Mouse (Mus musculus) liver, embryonic 15.5 days (tissue): ENCODE results near the gene Srsf11. TPM values are rescaled to one million over a fixed set of nuclear protein-coding genes. Genes with fewer than 3 reads are reported as not detected.

Experiments
- ATAC-seq: fragments of 200-750 bp; cut with Nextera tagmentation; 2 replicates; pipeline ENCODE4 v1.8.0; 2017; ENCODE audit warnings: moderate number of reproducible peaks, mild to moderate bottlenecking, moderate library complexity; ENCODE audit not compliant: insufficient read depth
- H3K27ac ChIP-seq: fragments of 300-500 bp; sonication (generic); replicated peaks from 2 replicates; pipeline ENCODE4 v1.5.1; 2015; ENCODE audit warnings: mild to moderate bottlenecking, inconsistent platforms
- H3K27me3 ChIP-seq: fragments of 300-500 bp; sonication (generic); 2 replicates; pipeline ENCODE4 v1.6.1; 2015; ENCODE audit warnings: mild to moderate bottlenecking, inconsistent platforms
- H3K36me3 ChIP-seq: fragments of 300-500 bp; sonication (generic); replicated peaks from 2 replicates; pipeline ENCODE4 v1.6.1; 2015; ENCODE audit warnings: moderate library complexity, mild to moderate bottlenecking, inconsistent platforms
- H3K4me1 ChIP-seq: fragments of 300-500 bp; sonication (generic); replicated peaks from 2 replicates; pipeline ENCODE4 v1.6.1; 2015; ENCODE audit warnings: inconsistent platforms
- H3K4me2 ChIP-seq: fragments of 300-500 bp; sonication (generic); 2 replicates; pipeline ENCODE4 v1.6.1; 2015; ENCODE audit warnings: moderate library complexity, mild to moderate bottlenecking, inconsistent platforms
- H3K4me3 ChIP-seq: fragments of 300-500 bp; sonication (generic); replicated peaks from 2 replicates; pipeline ENCODE4 v1.5.1; 2015; ENCODE audit warnings: mild to moderate bottlenecking, inconsistent platforms
- H3K9ac ChIP-seq: fragments of 300-500 bp; sonication (generic); 2 replicates; pipeline ENCODE4 v1.6.1; 2015; ENCODE audit warnings: moderate library complexity, mild to moderate bottlenecking, inconsistent platforms
- H3K9me3 ChIP-seq: fragments of 300-500 bp; sonication (generic); replicated peaks from 2 replicates; pipeline ENCODE4 v1.6.1; 2016; ENCODE audit warnings: inconsistent platforms
- WGBS: fragments of 180-500 bp; shearing (Covaris S2); methylation state at CpG from one replicate; pipeline ENCODE4 v1.1.7; 2015; ENCODE audit warnings: mixed read lengths; ENCODE audit not compliant: insufficient replicate concordance; 5-methylcytosine and 5-hydroxymethylcytosine counted together
- polyA plus RNA-seq: library from polyadenylated mRNA; unstranded; fragments of >200 nt; fragmentation: Nextera tagmentation; extraction: Ambion mirVana; gene quantifications from 2 replicates; pipeline ENCODE4 v1.2.1, GENCODE M21; 2015

Gene Srsf11
- polyA plus RNA-seq, 1 experiment from 2014 or later = 90.1 TPM

- peaks cover 29% of the 10 kb centered on the region for H3K36me3 ChIP-seq
- WGBS = 76% methylated on average over 2 of the region's 2 CpGs
- no peak overlapping the region for H3K9ac ChIP-seq
- H3K4me1 ChIP-seq = no peaks in the 10 kb centered on the region
- H3K27ac ChIP-seq = no peak overlapping the region
- no peaks in the 10 kb centered on the region for H3K9me3 ChIP-seq
- no peaks in the 10 kb centered on the region for H3K27me3 ChIP-seq
- H3K4me3 ChIP-seq = no peak overlapping the region
- H3K4me2 ChIP-seq = no peak overlapping the region
- no peak for ATAC-seq
Observed at GRCm38 (mm10) chr3:158049508-158049907, 13.1 kb upstream of the Srsf11 start.

GRCm38 (mm10) chr3:158040755-158041154, 4.3 kb upstream of the Srsf11 start:
- WGBS = 73% methylated on average over 2 of the region's 2 CpGs
- H3K36me3 ChIP-seq = no peaks in the 10 kb centered on the region
- peaks cover 8% of the 10 kb centered on the region for H3K4me1 ChIP-seq
- ATAC-seq = no peak
- H3K4me2 ChIP-seq = no peak overlapping the region
- no peak overlapping the region for H3K9ac ChIP-seq
- no peaks in the 10 kb centered on the region for H3K9me3 ChIP-seq
- H3K4me3 ChIP-seq = no peak overlapping the region
- no peak overlapping the region for H3K27ac ChIP-seq
- H3K27me3 ChIP-seq = no peaks in the 10 kb centered on the region

GRCm38 (mm10) chr3:158038106-158038505, 1.7 kb upstream of the Srsf11 start:
- Histone ChIP-seq H3K9me3 (no peaks in the 10 kb centered on the region), H3K27ac (no peak overlapping the region), H3K4me1 (peaks cover 18% of the 10 kb centered on the region), H3K27me3 (no peaks in the 10 kb centered on the region), H3K36me3 (no peaks in the 10 kb centered on the region), H3K9ac (no peak overlapping the region), H3K4me3 (peak overlapping the region; percentile 29; the same call in 1 of the 2 replicates), H3K4me2 (peak overlapping the region; percentile 76; the same call in 1 of the 2 replicates)
- 67% methylated on average over 3 of the region's 3 CpGs for WGBS
- no peak for ATAC-seq

GRCm38 (mm10) chr3:158035866-158036265, 573 bp downstream of the Srsf11 start:
- WGBS = under 1% methylated on average over 11 of the region's 11 CpGs
- H3K4me2 ChIP-seq = peak overlapping the region; percentile 76
- H3K36me3 ChIP-seq = no peaks in the 10 kb centered on the region
- peak overlapping the region; percentile 95 for H3K27ac ChIP-seq
- H3K9ac ChIP-seq = peak overlapping the region; percentile 83
- H3K27me3 ChIP-seq = no peaks in the 10 kb centered on the region
- peak overlapping the region; percentile 93 for H3K4me3 ChIP-seq
- H3K4me1 ChIP-seq = peaks cover 29% of the 10 kb centered on the region
- H3K9me3 ChIP-seq = no peaks in the 10 kb centered on the region
- no peak for ATAC-seq

- no peaks in the 10 kb centered on the region for H3K9me3 ChIP-seq
- H3K27me3 ChIP-seq = no peaks in the 10 kb centered on the region
- 8% methylated on average over 4 of the region's 4 CpGs for WGBS
- peak overlapping the region; percentile 77 for H3K4me2 ChIP-seq
- H3K4me3 ChIP-seq = peak overlapping the region; percentile 94
- peaks cover 38% of the 10 kb centered on the region for H3K4me1 ChIP-seq
- H3K36me3 ChIP-seq = peaks cover 5% of the 10 kb centered on the region; the same call in 1 of the 2 replicates
- ATAC-seq = no peak
- peak overlapping the region; percentile 100 for H3K27ac ChIP-seq
- H3K9ac ChIP-seq = peak overlapping the region; percentile 94
Observed at GRCm38 (mm10) chr3:158032106-158032505, 4.3 kb downstream of the Srsf11 start.

GRCm38 (mm10) chr3:158031371-158031925, 5.0 kb downstream of the Srsf11 start:
- Histone ChIP-seq H3K27ac (peak overlapping the region; percentile 100), H3K9me3 (no peaks in the 10 kb centered on the region), H3K4me2 (peak overlapping the region; percentile 77), H3K4me1 (peaks cover 38% of the 10 kb centered on the region), H3K4me3 (peak overlapping the region; percentile 94), H3K27me3 (no peaks in the 10 kb centered on the region), H3K36me3 (peaks cover 12% of the 10 kb centered on the region), H3K9ac (peak overlapping the region; percentile 94)
- WGBS = 0% methylated on average over 55 of the region's 61 CpGs
- peak; percentile 87 for ATAC-seq

- Histone ChIP-seq H3K9ac (no peak overlapping the region), H3K27ac (no peak overlapping the region), H3K4me1 (no peaks in the 10 kb centered on the region), H3K9me3 (no peaks in the 10 kb centered on the region), H3K4me2 (no peak overlapping the region), H3K36me3 (peaks cover 74% of the 10 kb centered on the region), H3K27me3 (no peaks in the 10 kb centered on the region), H3K4me3 (no peak overlapping the region)
- ATAC-seq = peak; percentile 12; the same call in 1 of the 2 replicates
- WGBS = 56% methylated on average over 1 of the region's 1 CpGs
Observed at GRCm38 (mm10) chr3:158009762-158010320, 26.6 kb downstream of the Srsf11 start.

GRCm38 (mm10) chr3:158008647-158009046, 27.8 kb downstream of the Srsf11 start:
- H3K36me3 ChIP-seq = peaks cover 72% of the 10 kb centered on the region
- 59% methylated on average over 1 of the region's 1 CpGs for WGBS
- no peak for ATAC-seq
- H3K4me1 ChIP-seq = no peaks in the 10 kb centered on the region
- no peak overlapping the region for H3K9ac ChIP-seq
- H3K9me3 ChIP-seq = no peaks in the 10 kb centered on the region
- no peak overlapping the region for H3K27ac ChIP-seq
- H3K4me2 ChIP-seq = no peak overlapping the region
- no peak overlapping the region for H3K4me3 ChIP-seq
- no peaks in the 10 kb centered on the region for H3K27me3 ChIP-seq

- ATAC-seq = no peak
- Histone ChIP-seq H3K9me3 (no peaks in the 10 kb centered on the region), H3K27me3 (no peaks in the 10 kb centered on the region), H3K4me3 (no peak overlapping the region), H3K27ac (no peak overlapping the region), H3K36me3 (peaks cover 41% of the 10 kb centered on the region), H3K4me2 (no peak overlapping the region), H3K4me1 (no peaks in the 10 kb centered on the region), H3K9ac (no peak overlapping the region)
- WGBS = 12% methylated on average over 1 of the region's 1 CpGs
Observed at GRCm38 (mm10) chr3:157998742-157999369, 37.6 kb downstream of the Srsf11 start.

GRCm38 (mm10) chr3:157995726-157996125, 40.7 kb downstream of the Srsf11 start:
- Histone ChIP-seq H3K9me3 (no peaks in the 10 kb centered on the region), H3K4me1 (no peaks in the 10 kb centered on the region), H3K36me3 (peaks cover 23% of the 10 kb centered on the region), H3K27me3 (no peaks in the 10 kb centered on the region), H3K4me3 (no peak overlapping the region), H3K4me2 (no peak overlapping the region), H3K9ac (no peak overlapping the region), H3K27ac (no peak overlapping the region)
- WGBS = 75% methylated on average over 2 of the region's 2 CpGs
- no peak for ATAC-seq

- Histone ChIP-seq H3K27me3 (no peaks in the 10 kb centered on the region), H3K36me3 (peaks cover 39% of the 10 kb centered on the region), H3K9ac (no peak overlapping the region), H3K9me3 (no peaks in the 10 kb centered on the region), H3K4me2 (no peak overlapping the region; the same call in 1 of the 2 replicates), H3K4me3 (no peak overlapping the region), H3K27ac (0 out of 2 replicates have a peak overlapping the region, but pooled peaks have one; percentile 26), H3K4me1 (no peaks in the 10 kb centered on the region)
- ATAC-seq = peak; percentile 79
Observed at GRCm38 (mm10) chr3:157993322-157993721, 43.1 kb downstream of the Srsf11 start.
